Mouse (Mus musculus): ENCODE data around the gene Eya3. TPM values are rescaled to one million over a fixed set of nuclear protein-coding genes. Genes with fewer than 3 reads are reported as not detected.
"Not testable (repeated sequence)": the region's sequence is repeated elsewhere in the genome, so short reads cannot be mapped to it uniquely, and the experiment has no call there.

Eya3 gene
- polyA plus RNA-seq, 1 experiment = 17.6 TPM

DNA sequence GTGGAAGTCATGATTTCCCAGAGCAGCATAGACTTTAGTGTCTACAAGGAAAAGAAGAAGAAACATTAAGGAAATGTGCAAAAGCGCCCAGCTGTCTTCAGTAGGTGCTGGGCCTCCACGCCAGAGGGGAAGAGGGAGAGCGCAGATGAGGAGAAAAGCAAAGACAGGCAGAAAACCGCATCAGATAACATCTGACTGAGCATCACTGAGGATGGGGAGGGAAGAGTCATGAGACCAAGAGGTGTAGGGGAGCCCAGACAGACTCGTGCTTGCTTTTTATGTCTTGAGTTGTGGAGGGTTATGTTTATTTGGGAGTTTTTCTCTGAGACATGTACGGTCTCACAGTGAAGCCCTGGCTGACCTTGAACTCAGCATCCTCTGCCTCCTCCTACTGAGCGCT lies 102.7 kb downstream of the Eya3 start:
- no peak for DNase-seq (ENCODE audit: low spot score)

DNA sequence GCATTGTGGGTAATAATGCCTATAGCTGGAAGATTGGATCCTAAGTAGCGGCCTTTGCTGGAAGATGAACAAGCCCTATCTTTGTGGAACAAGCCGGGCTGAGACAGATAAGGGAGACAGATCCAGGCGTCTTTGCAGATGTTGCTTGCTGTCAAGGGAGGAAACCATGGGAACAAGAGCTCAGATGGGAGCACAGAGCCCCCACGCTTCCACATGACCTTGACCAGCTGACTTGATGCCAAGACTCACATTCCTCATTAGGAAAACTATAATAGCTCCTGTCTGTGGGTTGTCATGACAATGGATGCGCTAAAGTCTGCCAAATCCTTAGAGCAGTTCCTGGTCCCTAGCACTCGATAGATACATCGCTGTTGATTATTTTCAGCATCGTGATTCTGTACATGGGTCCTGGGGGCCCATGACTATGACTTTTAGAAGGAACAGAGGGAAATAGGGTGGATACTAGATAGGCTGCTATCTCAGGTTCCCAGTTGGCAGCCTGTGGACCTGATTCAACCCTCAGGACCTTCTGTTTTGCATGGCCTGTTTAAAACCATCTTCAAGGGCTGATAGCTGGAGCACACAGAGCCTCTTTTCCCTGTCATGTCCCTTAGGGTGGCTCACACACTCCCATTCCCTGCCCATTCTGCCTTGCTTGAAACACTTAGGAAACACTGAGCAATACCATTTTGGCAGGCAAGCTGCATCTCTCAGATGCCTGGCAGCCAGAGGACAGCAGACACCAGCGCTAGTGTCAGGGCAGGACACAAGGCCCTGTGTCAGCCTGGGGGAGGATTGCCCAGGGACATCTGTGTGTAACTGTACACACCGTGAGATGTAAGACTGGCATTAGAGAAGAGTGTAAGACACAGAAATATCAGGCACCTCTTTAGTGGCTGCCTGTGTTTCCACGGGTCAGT lies 105.5 kb downstream of the Eya3 start:
- no peak for DNase-seq (ENCODE audit: low spot score)

GRCm38 (mm10) chr4:132746911-132747517 lies 108.2 kb downstream of the Eya3 start:
- no peak for DNase-seq (ENCODE audit: low spot score)

DNA sequence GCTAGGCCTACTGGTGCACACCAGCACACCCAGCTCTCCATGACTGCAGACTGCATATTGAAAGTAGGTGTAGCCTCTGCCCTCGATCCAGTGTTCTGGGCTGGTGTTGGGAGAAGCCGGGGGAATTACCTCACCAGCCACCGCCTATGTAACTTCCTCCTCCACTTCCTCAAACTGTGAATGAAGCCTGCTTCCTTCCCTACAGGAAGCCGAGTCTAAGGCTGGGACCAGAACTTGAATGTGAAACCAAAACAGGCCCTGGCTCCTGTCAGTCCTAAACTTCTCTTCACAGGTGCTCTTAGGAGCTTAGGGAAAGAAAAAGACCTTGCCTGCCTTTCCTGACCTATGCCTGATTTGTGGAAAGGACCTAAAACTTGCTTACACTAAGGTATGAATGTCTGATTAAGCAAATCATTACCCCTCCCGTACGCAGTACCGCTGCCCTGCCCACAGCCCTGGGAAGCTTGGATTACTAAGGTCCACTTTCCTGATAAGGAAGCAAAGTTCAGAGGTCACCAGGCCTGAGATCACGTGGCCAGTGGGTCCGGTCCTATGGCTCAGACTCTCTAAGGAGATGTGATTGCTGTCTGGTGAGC lies 109.0 kb downstream of the Eya3 start:
- no peak for DNase-seq (ENCODE audit: low spot score)

- DNase-seq (ENCODE audit: low spot score) = no peak
These were observed 110.0 kb downstream of the Eya3 start for GRCm38 (mm10) chr4:132748778-132749177.

GRCm38 (mm10) chr4:132749258-132749982 lies 110.6 kb downstream of the Eya3 start:
- no peak for DNase-seq (ENCODE audit: low spot score)

GRCm38 (mm10) chr4:132752992-132753391 lies 114.2 kb downstream of the Eya3 start:
- DNase-seq (ENCODE audit: low spot score) = no peak

DNA sequence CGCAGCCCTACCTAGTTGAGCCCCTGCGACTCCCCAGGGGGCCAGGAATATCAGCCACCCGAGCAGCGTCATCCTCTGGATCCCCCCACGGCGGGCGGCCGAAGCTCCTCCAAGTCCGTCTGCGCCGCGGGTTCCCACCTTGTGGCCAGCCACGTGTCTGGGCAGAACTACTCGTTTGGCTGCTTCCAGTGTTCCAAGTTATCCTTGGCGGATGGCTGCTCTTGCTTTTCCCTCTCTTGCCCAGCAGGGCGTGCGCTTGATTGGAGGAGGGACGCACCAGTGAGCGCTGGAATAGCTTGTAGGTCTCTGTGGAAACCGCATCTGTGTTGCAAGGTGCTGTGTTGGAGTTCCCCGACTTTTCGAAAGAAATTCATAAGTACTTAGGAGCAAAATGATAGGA lies 118.2 kb downstream of the Eya3 start, which contains the start of gene Smpdl3b:
TSS of gene Smpdl3b (minus strand) at position 279 of the 400 bp plus-strand sequence.
- DNase-seq (ENCODE audit: low spot score) = peak; percentile 48

DNA sequence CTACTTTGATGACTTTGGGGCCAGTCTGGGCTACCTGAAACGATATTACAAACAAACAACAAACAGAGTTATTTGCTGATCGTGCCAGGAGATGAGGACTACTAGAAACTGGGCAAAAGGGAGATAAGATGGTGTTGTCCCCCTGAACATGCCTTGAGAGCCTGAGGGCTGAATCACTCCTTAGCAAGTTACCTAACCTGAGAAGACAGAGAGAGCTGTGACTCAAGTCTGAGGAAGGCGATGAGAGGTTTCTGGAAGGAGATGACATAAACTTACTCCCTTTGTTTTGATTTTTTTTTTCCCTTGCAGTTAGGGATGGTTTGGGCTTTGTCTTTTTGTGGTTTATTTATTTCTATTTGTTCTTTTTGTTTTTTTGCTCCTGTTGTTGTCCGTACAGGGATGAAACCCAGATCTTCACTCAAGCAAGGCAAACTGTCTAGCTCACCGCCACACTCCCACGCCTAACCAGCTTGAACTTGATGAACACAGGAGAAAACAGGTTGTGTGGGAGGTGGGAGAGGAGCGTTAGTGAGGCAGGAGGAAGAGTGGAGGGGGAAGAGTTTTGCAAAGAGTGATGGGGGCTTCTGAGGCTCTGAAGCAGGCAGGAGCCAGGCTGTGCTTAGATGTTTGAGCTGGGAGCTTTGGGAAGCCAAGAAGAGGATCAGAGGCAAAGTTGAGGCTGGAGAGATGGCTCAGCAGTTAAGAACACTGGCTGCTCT lies 119.0 kb downstream of the Eya3 start:
- no peak for DNase-seq (ENCODE audit: low spot score)

- no peak for DNase-seq (ENCODE audit: low spot score)
These were observed 121.5 kb downstream of the Eya3 start for GRCm38 (mm10) chr4:132760296-132760695.

- no peak for DNase-seq (ENCODE audit: low spot score)
These were observed 123.8 kb downstream of the Eya3 start for GRCm38 (mm10) chr4:132762602-132763001.

- not testable (repeated sequence) for DNase-seq (ENCODE audit: low spot score)
These were observed 124.3 kb downstream of the Eya3 start for GRCm38 (mm10) chr4:132763125-132763524.

DNA sequence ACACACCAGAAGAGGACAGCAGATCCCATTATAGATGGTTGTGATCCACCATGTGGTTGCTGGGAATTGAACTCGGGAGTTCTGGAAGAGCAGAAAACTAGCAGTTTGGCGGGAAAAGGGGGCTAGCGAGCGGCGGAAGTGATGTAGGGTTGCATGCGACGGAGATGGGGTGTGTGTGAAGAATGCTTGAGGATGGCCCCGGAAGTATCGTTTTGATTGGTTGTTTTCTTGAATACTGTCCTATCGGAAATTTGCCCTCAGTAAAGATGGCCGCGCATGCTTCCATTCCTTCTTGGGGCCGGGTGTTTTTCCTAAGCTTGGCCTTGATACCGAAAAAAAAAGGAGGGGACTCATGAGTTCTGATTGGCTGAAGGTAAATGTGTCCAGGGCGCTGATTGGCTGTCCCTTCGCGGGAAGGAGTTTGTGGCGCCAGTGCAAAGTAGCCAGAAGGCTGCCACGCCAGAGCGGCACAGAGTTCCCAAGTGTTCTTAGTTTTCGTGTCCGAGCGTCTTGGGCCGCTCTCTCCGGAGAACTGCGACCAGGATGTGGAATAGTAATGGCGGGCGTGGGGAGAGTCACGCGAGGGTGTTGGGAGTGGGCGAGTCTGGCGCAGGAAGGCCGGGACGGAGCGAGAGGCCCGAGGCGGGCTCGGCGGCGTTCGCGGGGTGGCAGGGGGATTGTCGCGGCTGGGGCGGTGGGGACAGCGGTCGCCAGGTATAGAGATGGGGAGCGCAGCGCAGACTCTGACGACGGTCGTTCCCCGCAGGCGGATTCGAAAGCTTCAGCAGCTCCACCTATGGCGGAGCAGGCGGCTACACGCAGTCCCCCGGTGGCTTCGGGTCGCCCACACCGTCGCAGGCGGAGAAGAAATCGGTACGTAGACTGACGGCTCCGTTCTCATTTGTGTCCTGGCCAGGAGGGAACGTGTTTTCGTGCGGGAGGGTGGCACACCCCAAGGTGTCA lies 129.4 kb downstream of the Eya3 start, which contains the start of gene Rpa2:
TSS of gene Rpa2 (plus strand) at position 419 of the 963 bp plus-strand sequence.
- peak; percentile 89 for DNase-seq (ENCODE audit: low spot score)

DNA sequence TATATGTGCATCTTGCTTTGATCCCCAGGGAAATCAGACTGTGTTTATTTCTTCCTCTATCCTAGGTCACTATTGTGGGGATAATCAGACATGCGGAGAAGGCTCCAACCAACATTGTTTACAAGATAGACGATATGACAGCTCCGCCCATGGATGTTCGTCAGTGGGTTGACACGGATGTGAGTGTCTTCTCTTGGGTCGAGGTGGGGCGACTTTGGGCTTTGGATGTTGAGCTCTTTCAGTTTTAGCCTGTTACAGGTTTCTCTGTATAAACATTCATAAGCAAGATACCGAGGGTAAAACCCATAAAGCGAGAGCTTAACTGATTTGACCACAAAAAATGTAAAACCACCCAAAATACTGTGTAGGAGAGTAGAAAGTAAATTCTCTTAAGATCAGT lies 133.0 kb downstream of the Eya3 start:
- DNase-seq (ENCODE audit: low spot score) = no peak

Other genes starting within 250 kb of the Eya3 start
- gene Phactr4, start 216.5 kb upstream of the Eya3 start, polyA plus RNA-seq (2012; rRNA removed) = 9.1 and 14.1 TPM in 2 replicates
- gene Med18, start 175.1 kb upstream of the Eya3 start, polyA plus RNA-seq (2012; rRNA removed) = 5.6 and 7.5 TPM in 2 replicates
- gene Sesn2, start 128.5 kb upstream of the Eya3 start, polyA plus RNA-seq (2012; rRNA removed) = 9.8 and 10.1 TPM in 2 replicates
- 367 and 421 TPM in 2 replicates for gene Atpif1, start 105.3 kb upstream of the Eya3 start, polyA plus RNA-seq (2012; rRNA removed)
- gene Dnajc8, start 103.4 kb upstream of the Eya3 start, polyA plus RNA-seq (2012; rRNA removed) = 138 and 139 TPM in 2 replicates
- 10.2 and 11.3 TPM in 2 replicates for gene Ptafr, start 74.9 kb upstream of the Eya3 start, polyA plus RNA-seq (2012; rRNA removed)
- gene Xkr8, start 93.6 kb downstream of the Eya3 start, polyA plus RNA-seq (2012; rRNA removed) = 3.9 and 6.0 TPM in 2 replicates
- gene Smpdl3b, start 118.3 kb downstream of the Eya3 start, polyA plus RNA-seq (2012; rRNA removed) = 24.0 and 26.4 TPM in 2 replicates
- gene Rpa2, start 129.3 kb downstream of the Eya3 start, polyA plus RNA-seq (2012; rRNA removed) = 13.3 and 16.8 TPM in 2 replicates
- 5.0 and 7.6 TPM in 2 replicates for gene Themis2, start 157.4 kb downstream of the Eya3 start, polyA plus RNA-seq (2012; rRNA removed)
- 39.4 and 46.7 TPM in 2 replicates for gene Ppp1r8, start 204.2 kb downstream of the Eya3 start, polyA plus RNA-seq (2012; rRNA removed)
- 76.3 and 100.0 TPM in 2 replicates for gene Stx12, start 245.5 kb downstream of the Eya3 start, polyA plus RNA-seq (2012; rRNA removed)

Data from urinary bladder, adult 2 months (tissue).